Mouse (Mus musculus) MEL (cell line): Measurements from ENCODE around the gene Zfp319. TPM values are rescaled to one million over a fixed set of nuclear protein-coding genes. Genes with fewer than 3 reads are reported as not detected.

ENCODE experiments used
- DNase-seq: peaks from one replicate; pipeline ENCODE4 v3.0.0; 2011; ENCODE audit warnings: low read depth, low spot score
- H3K27ac ChIP-seq: 2 replicates; pipeline ENCODE4 v1.5.1; 2012; ENCODE audit warnings: low read depth, mild to moderate bottlenecking, control low read depth, low read length, moderate library complexity; ENCODE audit not compliant: control insufficient read depth
- H3K27me3 ChIP-seq, 2 experiments: fragments of 150-350 bp in 1 of 2; sonication (generic) in 1 of 2; 2 replicates each; pipeline ENCODE4 v1.6.1; 2012; ENCODE audit warnings: low read length in 2 of 2, mild to moderate bottlenecking in 2 of 2, improper control_type of control experiment in 1 of 2, moderate library complexity in 1 of 2; ENCODE audit not compliant: insufficient read depth in 2 of 2, control insufficient read depth in 1 of 2
- H3K36me3 ChIP-seq, 2 experiments: 2 replicates each; pipeline ENCODE4 v1.6.1; 2012 to 2014; ENCODE audit warnings: low read length in 2 of 2, improper control_type of control experiment in 1 of 2, inconsistent platforms in 1 of 2, mild to moderate bottlenecking in 1 of 2; ENCODE audit not compliant: insufficient read depth in 2 of 2, control insufficient read depth in 1 of 2
- H3K4me1 ChIP-seq, 2 experiments: fragments of 150-350 bp in 1 of 2; sonication (generic) in 1 of 2; 2 replicates each; pipeline ENCODE4 v1.6.1; 2012; ENCODE audit warnings: low read length in 2 of 2, improper control_type of control experiment in 1 of 2, mild to moderate bottlenecking in 1 of 2; ENCODE audit not compliant: insufficient read depth in 2 of 2, control insufficient read depth in 1 of 2
- H3K4me3 ChIP-seq, 2 experiments: fragments of 150-350 bp in 1 of 2; sonication (generic) in 1 of 2; 2 replicates each; pipeline ENCODE4 v1.5.1; 2012; ENCODE audit warnings: low read depth in 2 of 2, low read length in 2 of 2, mild to moderate bottlenecking in 2 of 2, moderate library complexity in 2 of 2, control low read depth in 1 of 2, improper control_type of control experiment in 1 of 2; ENCODE audit not compliant: control insufficient read depth in 1 of 2, insufficient read depth in 1 of 2
- H3K79me2 ChIP-seq: 2 replicates; pipeline ENCODE4 v1.6.1; 2012; ENCODE audit warnings: mild to moderate bottlenecking, low read length, moderate library complexity; ENCODE audit not compliant: control insufficient read depth, poor library complexity, insufficient read depth
- H3K9ac ChIP-seq: 2 replicates; pipeline ENCODE4 v1.6.1; 2012; ENCODE audit warnings: low read depth, mild to moderate bottlenecking, control low read depth, low read length, moderate library complexity; ENCODE audit not compliant: control insufficient read depth, poor library complexity, severe bottlenecking
- H3K9me3 ChIP-seq: fragments of 150-350 bp; sonication (generic); replicated peaks from 2 replicates; pipeline ENCODE4 v1.6.1; 2012; ENCODE audit warnings: mild to moderate bottlenecking, low read length, improper control_type of control experiment, moderate library complexity; ENCODE audit not compliant: insufficient read depth
- BHLHE40 ChIP-seq: IDR thresholded peaks from 2 replicates; pipeline ENCODE4 v1.6.1; 2012; ENCODE audit warnings: low read depth, mild to moderate bottlenecking, inconsistent platforms, low read length, improper control_type of control experiment, borderline replicate concordance
- CHD1 ChIP-seq: IDR thresholded peaks from 2 replicates; pipeline ENCODE4 v1.6.1; 2012; ENCODE audit warnings: low read depth, mild to moderate bottlenecking, inconsistent platforms, low read length, improper control_type of control experiment
- CHD2 ChIP-seq: IDR thresholded peaks from 2 replicates; pipeline ENCODE4 v1.6.1; 2011; ENCODE audit warnings: low read length, improper control_type of control experiment
- CTCF ChIP-seq, 3 experiments: IDR thresholded peaks in 2 of 3; conservative IDR thresholded peaks in 1 of 3; 2 replicates each; pipeline ENCODE4 v1.5.1; 2011 to 2012; ENCODE audit warnings: low read length in 3 of 3, low read depth in 2 of 3, mild to moderate bottlenecking in 2 of 3, improper control_type of control experiment in 1 of 3, inconsistent platforms in 1 of 3, mixed read lengths in 1 of 3, moderate library complexity in 1 of 3; ENCODE audit not compliant: control insufficient read depth in 1 of 3, insufficient read depth in 1 of 3, poor library complexity in 1 of 3, severe bottlenecking in 1 of 3
- E2F4 ChIP-seq: IDR thresholded peaks from 2 replicates; pipeline ENCODE4 v1.6.1; 2011; ENCODE audit warnings: low read depth, low read length, improper control_type of control experiment, borderline replicate concordance
- EP300 ChIP-seq, 2 experiments: IDR thresholded peaks; 2 replicates each; pipeline ENCODE4 v1.6.1; 2011; ENCODE audit warnings: improper control_type of control experiment in 2 of 2, low read length in 2 of 2, low read depth in 1 of 2, mild to moderate bottlenecking in 1 of 2
- GATA1 ChIP-seq: IDR thresholded peaks from 2 replicates; pipeline ENCODE4 v1.6.1; 2011; ENCODE audit warnings: low read depth, low read length, improper control_type of control experiment
- JUND ChIP-seq: IDR thresholded peaks from 2 replicates; pipeline ENCODE4 v1.6.1; 2011; ENCODE audit warnings: low read depth, mild to moderate bottlenecking, improper control_type of control experiment, low read length
- MAFK ChIP-seq: IDR thresholded peaks from 2 replicates; pipeline ENCODE4 v1.6.1; 2011; ENCODE audit warnings: low read depth, mild to moderate bottlenecking, low read length, improper control_type of control experiment, borderline replicate concordance
- MEF2A ChIP-seq: IDR thresholded peaks from 2 replicates; pipeline ENCODE4 v1.6.1; 2014; ENCODE audit warnings: low read depth, mild to moderate bottlenecking, inconsistent platforms, low read length, improper control_type of control experiment; ENCODE audit not compliant: poor library complexity, insufficient replicate concordance, severe bottlenecking; ENCODE audit errors: extremely low read depth
- MYB ChIP-seq: IDR thresholded peaks from 2 replicates; pipeline ENCODE4 v1.6.1; 2011; ENCODE audit warnings: mild to moderate bottlenecking, low read depth, low read length, improper control_type of control experiment
- NELFE ChIP-seq: IDR thresholded peaks from 2 replicates; pipeline ENCODE4 v1.6.1; 2011; ENCODE audit warnings: low read depth, low read length, improper control_type of control experiment
- NRF1 ChIP-seq: IDR thresholded peaks from 2 replicates; pipeline ENCODE4 v1.6.1; 2014; ENCODE audit warnings: low read depth, mild to moderate bottlenecking, inconsistent platforms, low read length, improper control_type of control experiment, moderate library complexity; ENCODE audit not compliant: poor library complexity, insufficient read depth, severe bottlenecking
- POLR2A ChIP-seq, 2 experiments: IDR thresholded peaks; 2 replicates each; pipeline ENCODE4 v1.6.1; 2011 to 2012; ENCODE audit warnings: low read length in 2 of 2, mild to moderate bottlenecking in 2 of 2, control low read depth in 1 of 2, improper control_type of control experiment in 1 of 2, low read depth in 1 of 2, moderate library complexity in 1 of 2; ENCODE audit not compliant: control insufficient read depth in 1 of 2, insufficient read depth in 1 of 2, poor library complexity in 1 of 2
- POLR2AphosphoS2 ChIP-seq: IDR thresholded peaks from 2 replicates; pipeline ENCODE4 v1.6.1; 2011; ENCODE audit warnings: low read length, improper control_type of control experiment
- POLR2AphosphoS5 ChIP-seq: IDR thresholded peaks from 2 replicates; pipeline ENCODE4 v1.6.1; 2012; ENCODE audit warnings: low read depth, borderline replicate concordance, mild to moderate bottlenecking, inconsistent platforms, low read length, moderate library complexity, mixed read lengths
- RAD21 ChIP-seq: IDR thresholded peaks from 2 replicates; pipeline ENCODE4 v1.6.1; 2011; ENCODE audit warnings: mild to moderate bottlenecking, low read depth, low read length, improper control_type of control experiment
- RCOR1 ChIP-seq: IDR thresholded peaks from 2 replicates; pipeline ENCODE4 v1.6.1; 2012; ENCODE audit warnings: low read depth, mild to moderate bottlenecking, inconsistent platforms, low read length, improper control_type of control experiment
- SIN3A ChIP-seq: IDR thresholded peaks from 2 replicates; pipeline ENCODE4 v1.6.1; 2012; ENCODE audit warnings: low read length, improper control_type of control experiment, inconsistent platforms
- TAL1 ChIP-seq: IDR thresholded peaks from 2 replicates; pipeline ENCODE4 v1.6.1; 2012; ENCODE audit warnings: mild to moderate bottlenecking, inconsistent platforms, low read length, moderate library complexity, mixed read lengths
- TBP ChIP-seq: IDR thresholded peaks from 2 replicates; pipeline ENCODE4 v1.8.0; 2011; ENCODE audit warnings: low read depth, low read length, improper control_type of control experiment
- TCF12 ChIP-seq: IDR thresholded peaks from 2 replicates; pipeline ENCODE4 v1.6.1; 2014; ENCODE audit warnings: low read depth, mild to moderate bottlenecking, inconsistent platforms, low read length, improper control_type of control experiment, moderate library complexity
- USF2 ChIP-seq, 2 experiments: IDR thresholded peaks; 2 replicates each; pipeline ENCODE4 v1.6.1; 2011 to 2012; ENCODE audit warnings: improper control_type of control experiment in 2 of 2, low read length in 2 of 2, borderline replicate concordance in 1 of 2, inconsistent platforms in 1 of 2, low read depth in 1 of 2, mild to moderate bottlenecking in 1 of 2; ENCODE audit not compliant: insufficient read depth in 1 of 2
- ZC3H11A ChIP-seq: IDR thresholded peaks from 2 replicates; pipeline ENCODE4 v1.6.1; 2012; ENCODE audit warnings: low read depth, mild to moderate bottlenecking, inconsistent platforms, low read length, improper control_type of control experiment
- polyA plus RNA-seq, 2 experiments: library from polyadenylated mRNA; stranded (reverse) in 1 of 2; unstranded in 1 of 2; fragments of >175 nt in 1 of 2; fragments of >200 nt in 1 of 2; gene quantifications; 2 replicates each; pipeline versions ENCODE4 v1.2.1 to v1.2.4; 2012; ENCODE audit warnings: low replicate concordance in 2 of 2, low read depth in 1 of 2; ENCODE audit not compliant: insufficient read length in 2 of 2, insufficient read depth in 1 of 2, missing spikeins in 1 of 2
- total RNA-seq: library from RNA; depleted of rRNA; stranded (reverse); fragments of 300-350 nt; gene quantifications from 2 replicates; pipeline ENCODE4 v1.2.3, GENCODE M21; 2012

The Zfp319 gene
- total and polyA plus RNA-seq, 3 experiments: 2.0 to 4.8 TPM; not detected in 1

- no peak overlapping the region for H3K4me3 ChIP-seq
- TF ChIP-seq GATA1 (no peak), MYB (no peak), USF2 (IDR thresholded peaks at IDR 0.05; ENCODE audit: borderline replicate concordance in 1 of 2, insufficient read depth in 1 of 2, low read depth in 1 of 2, low read length in 2 of 2) (no peak), POLR2A (IDR thresholded peaks at IDR 0.05; ENCODE audit: control insufficient read depth in 1 of 2, insufficient read depth in 1 of 2, low read depth in 1 of 2, low read length in 2 of 2, poor library complexity in 1 of 2) (no peak), ZC3H11A (no peak), TAL1 (no peak), E2F4 (no peak), SIN3A (no peak), NRF1 (no peak), JUND (no peak), EP300 (IDR thresholded peaks at IDR 0.05; ENCODE audit: low read depth in 1 of 2, low read length in 2 of 2) (no peak), MEF2A (no peak), CTCF (IDR thresholded peaks at IDR 0.05 in 2 of 3, conservative IDR thresholded peaks at IDR 0.05 in 1 of 3; ENCODE audit: control insufficient read depth in 1 of 3, insufficient read depth in 1 of 3, low read depth in 2 of 3, low read length in 3 of 3, poor library complexity in 1 of 3, severe bottlenecking in 1 of 3) (no peak), TBP (no peak), POLR2AphosphoS2 (no peak)
- H3K27ac ChIP-seq: no peak overlapping the region
- no peak overlapping the region for H3K9ac ChIP-seq
- H3K9me3 ChIP-seq: no peaks in the 10 kb centered on the region
- H3K36me3 ChIP-seq: no peaks in the 10 kb centered on the region
- H3K27me3 ChIP-seq: no peaks in the 10 kb centered on the region
- DNase-seq: no peak
- H3K79me2 ChIP-seq: no peaks in the 10 kb centered on the region
- no peaks in the 10 kb centered on the region for H3K4me1 ChIP-seq
These were observed 19.7 kb upstream of the Zfp319 start for GRCm38 (mm10) chr8:95351461-95351860.

DNA sequence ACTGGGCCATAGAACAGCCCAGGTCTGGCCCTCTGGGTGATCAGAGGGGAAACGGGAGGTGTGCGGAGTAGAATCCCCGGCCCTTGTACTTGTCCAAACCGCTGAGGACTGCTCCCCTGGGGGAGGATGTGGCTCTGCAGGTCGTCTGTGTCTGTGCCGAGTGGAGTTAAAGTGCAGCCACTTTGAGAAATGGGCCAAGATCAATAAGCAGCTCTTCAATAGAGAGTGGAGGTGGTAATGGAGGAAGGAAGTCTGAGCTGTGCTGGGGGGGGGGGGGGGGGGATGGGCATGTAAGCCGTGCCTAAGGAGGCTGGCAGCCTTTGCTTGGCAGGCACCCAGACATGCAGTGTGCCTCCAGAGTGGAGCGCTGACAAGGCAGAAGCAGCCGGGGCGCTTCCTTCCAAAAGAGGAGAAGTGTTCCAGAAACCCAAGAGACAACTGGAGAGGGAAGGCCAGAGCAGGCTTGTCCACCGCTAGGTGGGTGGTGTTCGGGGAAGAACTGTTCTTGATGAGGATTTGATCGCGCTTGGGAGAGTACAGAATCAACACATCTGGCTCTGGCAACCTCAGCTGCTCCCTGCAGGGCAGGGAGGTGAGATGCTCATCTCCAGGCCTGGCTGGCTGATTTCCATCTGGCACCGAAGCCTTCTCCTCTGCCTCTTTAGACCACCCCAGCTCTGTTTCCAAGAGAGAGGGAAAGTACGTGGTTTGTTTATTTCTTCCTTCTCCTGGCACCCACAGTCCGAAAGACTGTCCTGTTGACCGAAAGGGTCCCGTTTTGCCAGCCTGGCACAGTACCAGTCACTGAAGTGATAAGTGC is 17.3 kb upstream of the Zfp319 start:
- H3K27ac ChIP-seq: no peak overlapping the region
- no peak overlapping the region for H3K9ac ChIP-seq
- no peaks in the 10 kb centered on the region for H3K36me3 ChIP-seq
- TF ChIP-seq EP300 (IDR thresholded peaks at IDR 0.05; ENCODE audit: low read depth in 1 of 2, low read length in 2 of 2): no peak
- TF ChIP-seq POLR2A (IDR thresholded peaks at IDR 0.05; ENCODE audit: control insufficient read depth in 1 of 2, insufficient read depth in 1 of 2, low read depth in 1 of 2, low read length in 2 of 2, poor library complexity in 1 of 2): no peak
- no peak for TF ChIP-seq TCF12
- no peak for TF ChIP-seq CHD2
- TF ChIP-seq ZC3H11A: no peak
- TF ChIP-seq NELFE: no peak
- TF ChIP-seq USF2 (IDR thresholded peaks at IDR 0.05; ENCODE audit: borderline replicate concordance in 1 of 2, insufficient read depth in 1 of 2, low read depth in 1 of 2, low read length in 2 of 2): no peak
- TF ChIP-seq TBP: no peak
- no peak for TF ChIP-seq MAFK
- TF ChIP-seq E2F4: no peak
- no peak for TF ChIP-seq CHD1
- TF ChIP-seq POLR2AphosphoS5: no peak
- TF ChIP-seq RCOR1: no peak
- no peak for TF ChIP-seq RAD21
- no peak for TF ChIP-seq BHLHE40
- H3K79me2 ChIP-seq: no peaks in the 10 kb centered on the region
- H3K4me3 ChIP-seq: no peak overlapping the region
- no peaks in the 10 kb centered on the region for H3K9me3 ChIP-seq
- no peaks in the 10 kb centered on the region for H3K27me3 ChIP-seq
- DNase-seq: no peak
- no peaks in the 10 kb centered on the region for H3K4me1 ChIP-seq
